Comparison of ENCODE assay signal across 8 mouse cellular contexts in the genomic region with DNA sequence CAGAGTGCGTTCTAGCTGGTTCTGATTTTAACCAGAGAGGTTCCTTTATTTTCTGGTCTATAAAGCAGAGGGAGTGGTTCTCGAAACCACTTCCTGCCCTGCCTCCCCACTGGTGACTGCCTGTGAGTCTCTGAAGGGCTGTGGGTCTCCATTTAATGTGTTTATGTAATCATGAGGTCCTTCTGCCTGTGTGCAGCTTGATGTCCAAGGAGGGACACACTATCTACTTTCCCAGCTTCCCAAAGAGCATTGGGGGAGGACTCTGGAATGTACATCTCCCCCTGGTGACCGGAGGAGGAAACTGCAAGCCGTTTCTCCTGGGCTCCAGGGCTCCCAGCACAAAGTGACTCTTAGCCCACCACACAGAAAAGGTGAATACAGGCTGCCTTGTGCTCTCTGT.
DNase-seq lines count a peak whose midpoint lies in the region; ATAC-seq and TF ChIP-seq lines count a peak whose summit lies in the region.

No protein-coding gene starts in this region.

- 54% methylated on average over 4 of the region's 4 CpGs for WGBS in neural tube, embryonic 15.5 days
- WGBS in olfactory bulb, adult 2 months: 58% methylated on average over 4 of the region's 4 CpGs

- H3K27ac ChIP-seq in neural tube, embryonic 15.5 days (replicated peaks): no peak overlapping the region
- H3K27ac ChIP-seq in olfactory bulb, adult 2 months (ENCODE audit: insufficient read depth, low read depth, low read length): no peak overlapping the region

- no peaks in the 10 kb centered on the region for H3K27me3 ChIP-seq in neural tube, embryonic 15.5 days (replicated peaks)

- peak; percentile 42; the same call in 1 of the 2 replicates for TF ChIP-seq CTCF in olfactory bulb, adult 2 months (IDR thresholded peaks at IDR 0.05; ENCODE audit: insufficient read depth, low read depth, low read length)

- no peak for TF ChIP-seq POLR2A in olfactory bulb, adult 2 months (IDR thresholded peaks at IDR 0.05; ENCODE audit: insufficient read depth, low read depth, low read length)

- no peak for ATAC-seq in neural tube, embryonic 15.5 days (ENCODE audit: low FRiP score)
- ATAC-seq in common myeloid progenitor, adult 5-6 weeks (replicated peaks; ENCODE audit: low read depth, poor library complexity, severe bottlenecking): peak; percentile 84

- H3K4me3 ChIP-seq in neural tube, embryonic 15.5 days (replicated peaks): no peak overlapping the region
- no peak overlapping the region for H3K4me3 ChIP-seq in olfactory bulb, adult 2 months (ENCODE audit: insufficient read depth, low read depth, low read length)

- no peaks in the 10 kb centered on the region for H3K4me1 ChIP-seq in neural tube, embryonic 15.5 days
- H3K4me1 ChIP-seq in olfactory bulb, adult 2 months (ENCODE audit: control insufficient read depth, insufficient read depth, low read length): peaks cover 6% of the 10 kb centered on the region

- no peaks in the 10 kb centered on the region for H3K9me3 ChIP-seq in neural tube, embryonic 15.5 days (replicated peaks)

- peak; percentile 49 for DNase-seq in neural tube, embryonic 10.5 days (ENCODE audit: extremely low spot score, low spot score)
- peak; percentile 60 to 88 for DNase-seq in adrenal gland, adult (ENCODE audit: inconsistent age in 2 of 2, low spot score in 1 of 2)
- DNase-seq in heart, postnatal 36 days: peak; percentile 64 to 73
- DNase-seq in left cerebral cortex, postnatal 4 days: peak; percentile 41
- DNase-seq in urinary bladder, postnatal 14 days (ENCODE audit: low spot score): peak; percentile 41

- H3K36me3 ChIP-seq in neural tube, embryonic 15.5 days: no peaks in the 10 kb centered on the region

- intact Hi-C loops in heart, postnatal 36 days (cut with DNase I): loop anchor here (1.0 to 2.0 kb wide), 2 partner anchors 90 to 119 kb away; a partner anchor contains a TSS
- intact Hi-C loops in left cerebral cortex, postnatal 4 days (cut with DNase I): no loop called here

- H3K4me2 ChIP-seq in neural tube, embryonic 15.5 days: no peak overlapping the region

- H3K9ac ChIP-seq in neural tube, embryonic 15.5 days (replicated peaks): no peak overlapping the region
